Mouse (Mus musculus) myocyte (in vitro differentiated cells): ENCODE data around the gene Pou5f1.

Source experiments
- E2F4 ChIP-seq: IDR thresholded peaks from one replicate; pipeline ENCODE4 v1.6.1; 2011; ENCODE audit warnings: mild to moderate bottlenecking, control low read depth, moderate library complexity; ENCODE audit not compliant: insufficient read depth
- MAX ChIP-seq: IDR thresholded peaks from one replicate; pipeline ENCODE4 v1.6.1; 2011; ENCODE audit warnings: low read depth, mild to moderate bottlenecking, control low read depth
- POLR2A ChIP-seq: IDR thresholded peaks from one replicate; pipeline ENCODE4 v1.6.1; 2011; ENCODE audit warnings: low read depth, mild to moderate bottlenecking, control low read depth, moderate library complexity; ENCODE audit not compliant: insufficient read length
- POLR2AphosphoS2 ChIP-seq: IDR thresholded peaks from one replicate; pipeline ENCODE4 v1.6.1; 2011; ENCODE audit warnings: low read depth, control low read depth; ENCODE audit not compliant: insufficient read length
- REST ChIP-seq: IDR thresholded peaks from one replicate; pipeline ENCODE4 v1.6.1; 2011; ENCODE audit warnings: mild to moderate bottlenecking, control low read depth, moderate library complexity; ENCODE audit not compliant: insufficient read depth, insufficient read length
- SRF ChIP-seq: IDR thresholded peaks from one replicate; pipeline ENCODE4 v1.6.1; 2011; ENCODE audit warnings: low read depth; ENCODE audit not compliant: control insufficient read depth, insufficient read length
- TCF12 ChIP-seq: IDR thresholded peaks from one replicate; pipeline ENCODE4 v1.6.1; 2011; ENCODE audit warnings: mild to moderate bottlenecking, control low read depth; ENCODE audit not compliant: poor library complexity, insufficient read depth, severe bottlenecking
- USF1 ChIP-seq: IDR thresholded peaks from one replicate; pipeline ENCODE4 v1.6.1; 2011; ENCODE audit warnings: low read depth, mild to moderate bottlenecking, control low read depth, moderate library complexity

DNA sequence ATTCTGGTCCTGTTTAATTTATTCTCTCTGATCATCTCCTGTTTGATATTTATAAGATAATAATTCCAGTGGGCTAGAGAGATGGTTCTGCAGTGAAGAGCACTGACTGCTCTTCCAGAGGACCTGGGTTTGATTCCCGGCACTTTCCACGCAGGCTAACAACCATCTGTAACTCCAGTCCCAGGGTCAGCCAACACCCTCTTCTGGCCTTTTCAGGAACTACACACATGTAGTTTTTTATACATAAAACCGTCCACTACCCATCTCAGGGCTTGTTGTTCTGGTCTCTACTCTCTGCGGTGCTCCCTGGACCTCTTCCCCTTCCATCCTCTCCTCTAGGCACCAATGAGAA, 44.3 kb downstream of the Pou5f1 start:
- TF ChIP-seq MAX: no peak
- TF ChIP-seq E2F4: no peak
- no peak for TF ChIP-seq TCF12
- TF ChIP-seq POLR2A: no peak
- no peak for TF ChIP-seq REST
- no peak for TF ChIP-seq SRF
- no peak for TF ChIP-seq POLR2AphosphoS2
- no peak for TF ChIP-seq USF1
